Mouse (Mus musculus) embryonic facial prominence, embryonic 15.5 days (tissue): Measurements from ENCODE around the gene Rps25. TPM values are rescaled to one million over a fixed set of nuclear protein-coding genes. Genes with fewer than 3 reads are reported as not detected.
"Not testable (repeated sequence)": the region's sequence is repeated elsewhere in the genome, so short reads cannot be mapped to it uniquely, and the experiment has no call there.

Experiments
- ATAC-seq: fragments of 200-750 bp; cut with Nextera tagmentation; 2 replicates; pipeline ENCODE4 v1.8.0; 2017; ENCODE audit warnings: low read depth, moderate TSS enrichment; ENCODE audit not compliant: insufficient number of reproducible peaks, low FRiP score, low TSS enrichment
- H3K27ac ChIP-seq: fragments of 300-500 bp; sonication (generic); replicated peaks from 2 replicates; pipeline ENCODE4 v1.5.1; 2015; ENCODE audit warnings: mild to moderate bottlenecking, inconsistent platforms
- H3K27me3 ChIP-seq: fragments of 300-500 bp; sonication (generic); 2 replicates; pipeline ENCODE4 v1.6.1; 2015; ENCODE audit warnings: inconsistent platforms
- H3K36me3 ChIP-seq: fragments of 300-500 bp; sonication (generic); 2 replicates; pipeline ENCODE4 v1.6.1; 2015; ENCODE audit warnings: mild to moderate bottlenecking, inconsistent platforms
- H3K4me1 ChIP-seq: fragments of 300-500 bp; sonication (generic); 2 replicates; pipeline ENCODE4 v1.6.1; 2015; ENCODE audit warnings: inconsistent platforms
- H3K4me2 ChIP-seq: fragments of 300-500 bp; sonication (generic); replicated peaks from 2 replicates; pipeline ENCODE4 v1.6.1; 2015; ENCODE audit warnings: mild to moderate bottlenecking, inconsistent platforms
- H3K4me3 ChIP-seq: fragments of 300-500 bp; sonication (generic); replicated peaks from 2 replicates; pipeline ENCODE4 v1.5.1; 2015; ENCODE audit warnings: mild to moderate bottlenecking, inconsistent platforms
- H3K9ac ChIP-seq: fragments of 300-500 bp; sonication (generic); 2 replicates; pipeline ENCODE4 v1.6.1; 2015; ENCODE audit warnings: inconsistent platforms
- H3K9me3 ChIP-seq: fragments of 300-500 bp; sonication (generic); replicated peaks from 2 replicates; pipeline ENCODE4 v1.6.1; 2016; ENCODE audit warnings: inconsistent platforms
- WGBS: fragments of 180-500 bp; shearing (Covaris S2); methylation state at CpG from one replicate; pipeline ENCODE4 v1.1.7; 2015; 5-methylcytosine and 5-hydroxymethylcytosine counted together
- polyA plus RNA-seq: library from polyadenylated mRNA; unstranded; fragments of >200 nt; fragmentation: Nextera tagmentation; extraction: Ambion mirVana; gene quantifications from 2 replicates; pipeline ENCODE4 v1.2.1, GENCODE M21; 2015

Rps25 gene
- polyA plus RNA-seq: 1,806 and 1,877 TPM in 2 replicates

DNA sequence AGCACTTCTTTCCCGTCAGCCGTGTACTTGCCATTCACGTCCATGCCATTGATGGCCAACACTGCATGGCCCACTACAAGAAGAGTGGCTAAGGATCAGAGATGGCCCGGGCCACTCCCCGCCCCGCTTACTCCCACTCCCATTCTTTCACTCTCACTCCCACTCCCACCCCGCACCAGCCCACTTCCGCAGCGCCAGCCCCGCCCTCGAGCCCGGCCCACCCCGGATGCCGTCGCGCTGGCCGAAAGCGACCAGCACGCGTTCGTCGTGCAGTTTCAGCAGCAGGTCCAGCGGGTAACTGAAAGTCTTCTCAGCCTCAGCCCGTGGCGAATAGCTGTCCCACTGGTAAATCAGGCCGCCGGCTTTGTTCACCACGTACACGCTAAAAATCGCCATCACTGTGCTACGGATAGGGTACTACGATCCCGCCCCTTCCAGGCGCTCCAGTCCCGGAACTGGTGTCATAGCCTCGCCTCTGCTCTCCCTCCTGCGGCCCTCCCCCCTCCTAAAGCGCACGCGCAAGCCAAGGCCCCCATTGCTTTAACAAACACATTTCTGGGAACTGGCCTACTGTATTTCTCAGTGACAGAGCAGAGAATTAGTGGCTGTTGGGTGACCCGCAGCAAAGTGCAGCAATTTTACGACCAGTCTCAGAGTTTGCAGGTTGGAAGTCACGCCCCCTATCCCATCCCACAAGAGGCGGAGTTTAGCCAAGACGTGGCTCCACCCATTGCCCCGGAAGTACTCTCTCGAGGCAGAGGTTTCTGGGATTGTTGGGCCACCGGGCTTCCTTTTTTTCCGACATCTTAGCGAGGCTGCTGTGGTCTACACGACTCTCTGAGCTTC is at the start of gene Rps25, which contains the start of gene Trappc4:
Gene Rps25, plus strand, starts transcription at position 234 of the 846 bp plus-strand sequence.
Gene Trappc4, minus strand, starts transcription at position 695 of the 846 bp plus-strand sequence.
- ATAC-seq: peak; percentile 93
- peak within 1 kb of the TSS; percentile 65 for H3K4me2 ChIP-seq
- H3K27ac ChIP-seq: peak within 1 kb of the TSS; percentile 99
- peaks cover 13% of the 10 kb centered on the region; the same call in 1 of the 2 replicates for H3K4me1 ChIP-seq
- peak within 1 kb of the TSS; percentile 78 for H3K9ac ChIP-seq
- H3K4me3 ChIP-seq: peak within 1 kb of the TSS; percentile 88
- WGBS: under 1% methylated on average over 51 of the region's 51 CpGs
- H3K9me3 ChIP-seq: no peaks in the 10 kb centered on the region
- H3K36me3 ChIP-seq: peaks cover 66% of the 10 kb centered on the region
- H3K27me3 ChIP-seq: no peaks in the 10 kb centered on the region

DNA sequence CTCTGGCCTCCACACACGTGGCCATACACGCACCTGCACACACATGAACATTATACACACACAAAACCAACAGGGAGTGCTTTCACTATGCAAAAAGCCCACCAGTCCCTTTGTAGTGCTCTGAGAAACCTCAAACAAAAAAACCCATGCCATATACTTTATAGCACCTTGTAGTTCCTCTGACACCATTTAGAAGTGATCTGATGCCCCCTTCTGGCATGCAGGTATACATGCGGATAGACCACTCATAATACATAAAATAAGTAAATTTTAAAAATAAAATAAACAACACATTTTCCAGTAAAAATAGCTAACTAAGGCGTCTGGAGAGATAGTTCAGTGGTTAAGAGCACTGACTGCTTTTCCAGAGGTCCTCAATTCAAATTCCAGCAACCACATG is 49.7 kb upstream of the Rps25 start:
- no peak overlapping the region for H3K4me3 ChIP-seq
- H3K27me3 ChIP-seq: no peaks in the 10 kb centered on the region
- no peak overlapping the region for H3K27ac ChIP-seq
- H3K4me2 ChIP-seq: no peak overlapping the region
- H3K4me1 ChIP-seq: peaks cover 8% of the 10 kb centered on the region
- no peak overlapping the region for H3K9ac ChIP-seq
- no peak for ATAC-seq
- peaks cover 71% of the 10 kb centered on the region for H3K36me3 ChIP-seq
- no peaks in the 10 kb centered on the region for H3K9me3 ChIP-seq
- WGBS: 75% methylated on average over 4 of the region's 4 CpGs

DNA sequence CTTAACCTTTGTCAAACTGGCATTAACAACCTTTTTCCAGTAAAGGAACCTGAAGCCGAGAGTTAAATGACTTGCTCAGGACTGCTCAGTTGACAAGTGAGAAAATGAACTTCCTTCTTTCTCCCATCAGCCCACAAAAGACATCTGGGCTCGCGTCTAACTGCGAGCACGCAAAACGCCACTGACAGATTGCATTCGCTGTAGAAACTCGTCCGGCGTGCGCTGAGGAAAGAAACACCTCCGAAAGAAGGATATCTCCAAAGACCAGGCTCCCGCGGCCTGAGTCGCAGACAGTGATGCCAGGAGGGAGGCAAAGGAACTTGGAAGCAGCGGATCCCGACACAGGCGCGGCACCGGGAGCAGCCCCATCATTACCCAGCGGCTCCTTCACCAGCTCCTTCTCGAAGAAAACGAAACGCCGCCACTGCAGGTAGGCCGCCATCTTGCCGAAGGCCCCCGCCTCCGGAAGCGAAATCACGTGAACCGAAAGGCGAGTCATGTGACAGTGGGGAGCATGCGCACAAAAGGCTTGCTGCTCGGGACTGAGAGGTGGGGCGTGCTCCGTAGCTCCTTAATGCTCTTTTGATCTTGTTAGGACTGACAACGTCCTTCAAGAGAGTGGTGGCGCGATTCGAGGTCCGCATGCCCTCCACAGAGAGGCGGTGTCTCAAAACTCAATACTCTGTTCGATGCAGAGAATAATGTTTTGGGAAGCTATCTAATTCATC is 45.6 kb upstream of the Rps25 start, which contains the start of gene Vps11:
Gene Vps11, minus strand, starts transcription at position 481 of the 728 bp plus-strand sequence.
- peaks cover 30% of the 10 kb centered on the region for H3K36me3 ChIP-seq
- no peaks in the 10 kb centered on the region for H3K9me3 ChIP-seq
- peaks cover 8% of the 10 kb centered on the region for H3K4me1 ChIP-seq
- H3K9ac ChIP-seq: peak within 1 kb of the TSS; percentile 79
- peak; percentile 88 for ATAC-seq
- H3K27ac ChIP-seq: peak within 1 kb of the TSS; percentile 82
- peak within 1 kb of the TSS; percentile 76 for H3K4me2 ChIP-seq
- under 1% methylated on average over 44 of the region's 44 CpGs for WGBS
- H3K4me3 ChIP-seq: peak within 1 kb of the TSS; percentile 73
- H3K27me3 ChIP-seq: no peaks in the 10 kb centered on the region

DNA sequence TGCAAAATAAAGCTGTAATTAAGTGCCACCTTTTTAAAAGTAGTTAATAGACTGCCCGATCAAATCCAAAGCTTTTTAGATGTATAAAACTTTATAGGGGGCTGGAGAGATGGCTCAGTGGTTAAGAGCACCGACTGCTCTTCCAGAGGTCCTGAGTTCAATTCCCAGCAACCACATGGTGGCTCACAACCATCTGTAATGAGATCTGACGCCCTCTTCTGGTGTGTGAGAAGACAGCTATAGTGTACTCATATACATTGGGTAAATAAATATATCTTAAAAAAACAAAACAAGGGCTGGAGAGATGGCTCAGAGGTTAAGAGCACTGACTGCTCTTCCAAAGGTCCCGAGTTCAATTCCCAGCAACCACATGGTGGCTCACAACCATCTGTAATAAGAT is 45.0 kb upstream of the Rps25 start:
- WGBS: 38% methylated on average over 4 of the region's 4 CpGs
- H3K9ac ChIP-seq, H3K27me3 ChIP-seq, H3K9me3 ChIP-seq, H3K4me1 ChIP-seq, ATAC-seq: not testable (repeated sequence)
- Histone ChIP-seq H3K4me3 (peak overlapping the region; percentile 73), H3K4me2 (peak overlapping the region; percentile 76), H3K36me3 (peaks cover 24% of the 10 kb centered on the region), H3K27ac (peak overlapping the region; percentile 82)

- H3K9me3 ChIP-seq: no peaks in the 10 kb centered on the region
- WGBS: 60% methylated on average over 3 of the region's 3 CpGs
- no peak for ATAC-seq
- no peak overlapping the region for H3K4me2 ChIP-seq
- no peak overlapping the region for H3K4me3 ChIP-seq
- peaks cover 8% of the 10 kb centered on the region for H3K4me1 ChIP-seq
- H3K27ac ChIP-seq: no peak overlapping the region
- H3K9ac ChIP-seq: no peak overlapping the region
- peaks cover 4% of the 10 kb centered on the region; the same call in 1 of the 2 replicates for H3K36me3 ChIP-seq
- H3K27me3 ChIP-seq: no peaks in the 10 kb centered on the region
These were observed 42.5 kb upstream of the Rps25 start for GRCm38 (mm10) chr9:44364480-44364879.

GRCm38 (mm10) chr9:44373386-44373785 is 33.6 kb upstream of the Rps25 start:
- H3K4me3 ChIP-seq: no peak overlapping the region
- no peak overlapping the region for H3K9ac ChIP-seq
- no peaks in the 10 kb centered on the region for H3K27me3 ChIP-seq
- no peak for ATAC-seq
- H3K4me1 ChIP-seq: no peaks in the 10 kb centered on the region; the same call in 1 of the 2 replicates
- H3K27ac ChIP-seq: no peak overlapping the region
- H3K4me2 ChIP-seq: no peak overlapping the region
- no peaks in the 10 kb centered on the region for H3K36me3 ChIP-seq
- H3K9me3 ChIP-seq: no peaks in the 10 kb centered on the region

- H3K27me3 ChIP-seq: no peaks in the 10 kb centered on the region
- 84% methylated on average over 6 of the region's 6 CpGs for WGBS
- no peak overlapping the region for H3K4me3 ChIP-seq
- no peak overlapping the region for H3K27ac ChIP-seq
- ATAC-seq: no peak
- H3K4me1 ChIP-seq: peaks cover 13% of the 10 kb centered on the region
- H3K9ac ChIP-seq: no peak overlapping the region
- peaks cover 1% of the 10 kb centered on the region; the same call in 1 of the 2 replicates for H3K36me3 ChIP-seq
- no peak overlapping the region for H3K4me2 ChIP-seq
- H3K9me3 ChIP-seq: no peaks in the 10 kb centered on the region
These were observed 30.8 kb upstream of the Rps25 start for GRCm38 (mm10) chr9:44376141-44376540.

- H3K36me3 ChIP-seq: peaks cover 13% of the 10 kb centered on the region
- not testable (repeated sequence) for H3K9ac ChIP-seq, H3K27ac ChIP-seq, H3K4me3 ChIP-seq, H3K4me2 ChIP-seq, ATAC-seq, H3K9me3 ChIP-seq, H3K27me3 ChIP-seq
- WGBS: 82% methylated on average over 2 of the region's 2 CpGs
- H3K4me1 ChIP-seq: peaks cover 14% of the 10 kb centered on the region
These were observed 29.6 kb upstream of the Rps25 start for GRCm38 (mm10) chr9:44377335-44377734.

GRCm38 (mm10) chr9:44378153-44378730 is 28.7 kb upstream of the Rps25 start:
- peaks cover 14% of the 10 kb centered on the region for H3K4me1 ChIP-seq
- peaks cover 22% of the 10 kb centered on the region for H3K36me3 ChIP-seq
- peak overlapping the region; percentile 84 for H3K4me3 ChIP-seq
- no peak for ATAC-seq
- H3K9ac ChIP-seq: peak overlapping the region; percentile 57; the same call in 1 of the 2 replicates
- peak overlapping the region; percentile 88 for H3K4me2 ChIP-seq
- H3K27me3 ChIP-seq: no peaks in the 10 kb centered on the region
- no peaks in the 10 kb centered on the region for H3K9me3 ChIP-seq
- 87% methylated on average over 5 of the region's 5 CpGs for WGBS
- no peak overlapping the region for H3K27ac ChIP-seq

- ATAC-seq: peak; percentile 96
- H3K27ac ChIP-seq: peak within 1 kb of the TSS; percentile 87
These were observed 27.7 kb upstream of the Rps25 start, which contains the start of gene Hyou1 for GRCm38 (mm10) chr9:44379054-44379834. Gene Hyou1 (plus strand): TSS chr9:44379490.

More at GRCm38 (mm10) chr9:44379054-44379834, 27.7 kb upstream of the Rps25 start, which contains the start of gene Hyou1:
- no peaks in the 10 kb centered on the region for H3K9me3 ChIP-seq
- no peaks in the 10 kb centered on the region for H3K27me3 ChIP-seq
- under 1% methylated on average over 83 of the region's 83 CpGs for WGBS
- peak within 1 kb of the TSS; percentile 90 for H3K9ac ChIP-seq
- peak within 1 kb of the TSS; percentile 84 for H3K4me3 ChIP-seq
- H3K36me3 ChIP-seq: peaks cover 32% of the 10 kb centered on the region
- peak within 1 kb of the TSS; percentile 88 for H3K4me2 ChIP-seq
- H3K4me1 ChIP-seq: peaks cover 14% of the 10 kb centered on the region
